Mouse (Mus musculus): ENCODE measurements at regions not wholly inside any gene's neighbourhood (a gene's known extent, or its start where the extent isn't known, plus 50 kb on each side); places are given as distances from the start of the nearest gene placed in this dataset. TPM values are rescaled to one million over a fixed set of nuclear protein-coding genes. Genes with fewer than 3 reads are reported as not detected.

MicroRNAs in the stretch of these regions (microRNA counts, 519-probe panel; counts per million panel counts)
- not detected for microRNA mmu-miR-184

Small RNA genes in the stretch of these regions (microRNA-seq; reads per million reads assigned to microRNA genes)
- 0.89 reads per million for gene Mir184
